Mouse (Mus musculus) small intestine, adult 2 months (tissue): Measurements from ENCODE around the gene Ebf1. TPM values are rescaled to one million over a fixed set of nuclear protein-coding genes. Genes with fewer than 3 reads are reported as not detected.

Experiments
- H3K27ac ChIP-seq: fragments of 200-500 bp; 2 replicates; pipeline ENCODE4 v1.5.1; 2012; ENCODE audit warnings: low read depth, low read length, control low read depth, inconsistent platforms; ENCODE audit not compliant: insufficient read depth
- H3K27me3 ChIP-seq: fragments of 200-500 bp; 2 replicates; pipeline ENCODE4 v1.6.1; 2012; ENCODE audit warnings: mild to moderate bottlenecking, moderate library complexity, low read length, inconsistent platforms; ENCODE audit not compliant: control insufficient read depth, insufficient read depth
- H3K36me3 ChIP-seq: fragments of 200-500 bp; 2 replicates; pipeline ENCODE4 v1.6.1; 2012; ENCODE audit warnings: mild to moderate bottlenecking, low read length, control low read depth, inconsistent platforms; ENCODE audit not compliant: control insufficient read depth, insufficient read depth
- H3K4me1 ChIP-seq: fragments of 200-500 bp; 2 replicates; pipeline ENCODE4 v1.6.1; 2012; ENCODE audit warnings: low read length, inconsistent platforms, mixed read lengths; ENCODE audit not compliant: control insufficient read depth, insufficient read depth, insufficient read length
- H3K4me3 ChIP-seq: fragments of 200-500 bp; 2 replicates; pipeline ENCODE4 v1.5.1; 2012; ENCODE audit warnings: low read depth, mild to moderate bottlenecking, control low read depth, inconsistent platforms, low read length, moderate library complexity
- CTCF ChIP-seq: fragments of 200-500 bp; IDR thresholded peaks from 2 replicates; pipeline ENCODE4 v1.5.1; 2012; ENCODE audit warnings: low read depth, mild to moderate bottlenecking, control low read depth, inconsistent platforms, low read length, moderate library complexity, mixed read lengths; ENCODE audit not compliant: insufficient replicate concordance, insufficient read length; ENCODE audit errors: extremely low read depth
- POLR2A ChIP-seq: fragments of 200-500 bp; IDR thresholded peaks from 2 replicates; pipeline ENCODE4 v1.6.1; 2012; ENCODE audit warnings: low read depth, mild to moderate bottlenecking, control low read depth, inconsistent platforms, low read length, moderate library complexity
- WGBS: fragments of 180-500 bp; shearing (Covaris S2); methylation state at CpG from one replicate; pipeline ENCODE4 v1.1.7; 2018; 5-methylcytosine and 5-hydroxymethylcytosine counted together
- polyA plus RNA-seq: library from polyadenylated mRNA; depleted of rRNA; stranded (reverse); fragments of >200 nt; gene quantifications from 2 replicates; pipeline ENCODE4 v1.2.3, GENCODE M21; 2012

Ebf1 gene
- polyA plus RNA-seq, 1 experiment = 2.5 TPM

DNA sequence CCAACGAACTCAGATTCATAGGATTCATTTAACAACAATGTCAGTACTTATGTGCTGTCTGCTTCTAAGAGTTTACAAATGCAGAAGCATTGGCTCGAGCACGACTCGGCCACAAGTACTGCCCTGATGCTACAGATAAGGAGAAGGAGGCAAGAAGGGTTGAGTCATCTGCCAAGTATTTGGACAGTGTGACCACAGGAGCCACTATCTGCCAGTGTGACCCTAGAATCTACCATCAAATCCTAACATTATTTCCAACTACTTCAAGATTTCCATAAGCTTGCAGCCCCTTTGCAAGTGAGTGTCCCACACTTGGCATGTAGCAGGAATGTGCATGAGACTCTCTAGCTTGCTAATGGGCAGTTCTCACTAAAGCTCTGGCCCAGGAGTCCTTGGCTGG is 334.4 kb downstream of the Ebf1 start:
- Histone ChIP-seq H3K27me3 (no peaks in the 10 kb centered on the region), H3K4me1 (no peaks in the 10 kb centered on the region), H3K36me3 (no peaks in the 10 kb centered on the region), H3K4me3 (no peak overlapping the region), H3K27ac (no peak overlapping the region)
- WGBS = 68% methylated on average over 4 of the region's 4 CpGs
- TF ChIP-seq CTCF = no peak
- no peak for TF ChIP-seq POLR2A

DNA sequence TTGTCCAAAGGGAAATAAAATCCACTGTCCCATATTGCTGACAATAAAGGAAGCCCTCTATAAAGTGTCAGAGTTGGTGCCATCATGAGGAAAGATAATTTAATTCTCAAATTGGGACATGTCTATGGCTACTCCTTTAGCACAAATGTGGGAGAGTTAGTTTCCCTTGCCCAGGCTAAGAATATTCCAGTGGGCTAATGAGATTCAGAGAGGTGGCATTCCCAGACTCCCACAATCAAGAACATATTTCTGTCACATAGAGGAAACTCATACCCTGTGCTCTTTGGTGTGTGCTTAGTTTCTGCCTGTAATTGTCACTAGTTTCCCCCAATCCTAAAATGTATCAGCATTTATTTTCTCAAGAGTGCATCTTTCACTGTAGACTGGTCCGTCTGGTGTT is 336.2 kb downstream of the Ebf1 start:
- Histone ChIP-seq H3K4me1 (no peaks in the 10 kb centered on the region), H3K36me3 (no peaks in the 10 kb centered on the region), H3K27ac (no peak overlapping the region), H3K27me3 (no peaks in the 10 kb centered on the region), H3K4me3 (no peak overlapping the region)
- TF ChIP-seq POLR2A (no peak), CTCF (no peak)
- 82% methylated on average over 1 of the region's 1 CpGs for WGBS

DNA sequence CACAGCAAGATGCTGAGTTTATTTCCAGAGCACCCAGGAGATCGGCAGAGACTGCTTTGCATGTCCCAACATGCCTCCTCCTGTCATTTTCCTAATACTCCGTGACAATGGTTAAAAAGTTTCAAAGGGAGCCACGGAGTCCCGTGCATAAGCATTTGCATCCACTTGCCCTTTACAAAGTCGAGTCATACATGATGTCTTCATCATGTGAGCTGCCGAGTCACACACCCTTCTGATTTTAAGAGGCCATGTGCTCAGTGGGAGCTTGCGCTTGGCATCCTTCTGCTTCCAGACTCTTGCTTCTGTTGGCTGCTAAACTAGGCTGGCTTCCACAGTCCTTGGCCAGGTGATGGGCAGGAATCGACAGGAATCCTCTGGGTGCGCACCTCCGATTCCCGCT is 336.7 kb downstream of the Ebf1 start:
- Histone ChIP-seq H3K27me3 (no peaks in the 10 kb centered on the region), H3K4me3 (no peak overlapping the region), H3K27ac (no peak overlapping the region), H3K4me1 (no peaks in the 10 kb centered on the region), H3K36me3 (no peaks in the 10 kb centered on the region)
- WGBS = 85% methylated on average over 11 of the region's 11 CpGs
- TF ChIP-seq CTCF (no peak), POLR2A (no peak)

DNA sequence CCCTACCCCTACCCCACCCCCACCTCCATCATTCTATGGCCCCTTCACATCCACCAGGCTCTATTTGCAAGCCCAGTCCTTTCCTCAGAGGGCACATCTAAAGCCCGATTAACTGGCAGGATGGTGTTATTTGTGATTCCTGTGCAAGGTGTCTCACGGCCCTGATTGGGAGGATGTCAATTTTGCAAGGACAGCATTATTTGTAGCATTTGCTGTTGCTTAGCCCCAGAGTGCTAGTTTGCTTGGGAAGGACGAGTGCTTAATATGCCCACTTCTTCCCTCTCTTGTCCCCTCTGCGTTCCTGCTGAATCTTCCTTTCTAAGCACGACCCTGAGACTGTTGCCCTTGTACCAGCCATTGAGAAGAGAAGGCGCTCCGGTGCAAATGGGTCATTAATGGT is 337.2 kb downstream of the Ebf1 start:
- H3K27me3 ChIP-seq = no peaks in the 10 kb centered on the region
- TF ChIP-seq POLR2A = no peak
- no peak for TF ChIP-seq CTCF
- no peaks in the 10 kb centered on the region for H3K4me1 ChIP-seq
- no peak overlapping the region for H3K4me3 ChIP-seq
- no peaks in the 10 kb centered on the region for H3K36me3 ChIP-seq
- 83% methylated on average over 7 of the region's 7 CpGs for WGBS
- H3K27ac ChIP-seq = no peak overlapping the region

DNA sequence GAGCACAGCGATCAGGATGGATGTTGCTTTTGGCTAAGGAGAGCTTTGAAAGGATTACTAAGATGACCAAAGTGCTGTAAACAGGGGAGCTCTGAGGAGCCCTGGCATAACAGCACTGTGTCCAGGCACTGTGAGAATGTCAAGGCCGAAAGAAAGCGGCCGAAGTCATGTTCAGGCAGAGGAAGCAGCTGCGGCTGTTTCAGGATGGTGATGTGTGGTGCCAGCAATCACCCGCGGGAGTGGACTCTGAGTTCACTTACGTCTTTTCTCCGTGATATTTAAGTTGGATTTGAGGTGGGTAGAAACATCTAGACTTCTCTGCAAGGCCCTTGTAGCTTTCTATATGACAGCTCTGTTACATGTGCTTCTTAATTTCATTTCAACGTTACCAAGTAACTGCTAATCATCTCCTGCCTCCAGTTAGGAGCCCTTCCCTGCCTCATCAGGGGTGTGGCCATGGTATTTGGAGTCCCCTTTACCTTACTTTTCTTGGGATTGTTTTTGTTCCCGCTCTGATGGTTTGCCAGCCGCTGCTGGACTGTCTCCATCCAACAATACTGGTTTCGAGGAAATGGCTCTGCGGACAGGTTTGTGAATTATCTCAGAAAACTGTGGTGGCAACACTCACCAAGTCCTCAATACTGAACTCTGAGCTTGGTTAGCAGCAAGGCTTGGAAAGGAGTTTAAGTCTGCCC is 345.8 kb downstream of the Ebf1 start:
- no peak overlapping the region for H3K27ac ChIP-seq
- TF ChIP-seq POLR2A = no peak
- H3K4me1 ChIP-seq = no peaks in the 10 kb centered on the region
- H3K4me3 ChIP-seq = no peak overlapping the region
- no peaks in the 10 kb centered on the region for H3K36me3 ChIP-seq
- WGBS = 81% methylated on average over 14 of the region's 14 CpGs
- H3K27me3 ChIP-seq = no peaks in the 10 kb centered on the region

DNA sequence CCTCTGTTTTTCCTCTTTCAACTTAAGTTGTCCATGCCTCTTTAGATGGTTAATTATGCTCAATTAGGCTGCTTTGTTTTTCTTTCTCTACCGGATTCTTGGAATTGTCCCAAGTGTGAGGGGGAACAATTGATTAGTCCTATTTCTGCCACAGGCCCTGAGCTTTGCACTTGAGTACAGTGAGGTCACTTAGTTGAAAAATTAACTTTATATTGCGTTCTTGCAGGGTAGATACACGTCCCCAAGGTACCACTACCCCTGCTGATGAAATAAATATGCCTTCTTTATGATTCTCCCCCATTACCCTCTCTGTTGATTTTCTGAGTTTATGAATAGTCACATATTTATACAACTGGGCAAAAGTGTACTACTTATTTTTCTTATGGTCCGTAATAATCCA is 351.9 kb downstream of the Ebf1 start:
- H3K27ac ChIP-seq = no peak overlapping the region
- H3K4me3 ChIP-seq = no peak overlapping the region
- no peaks in the 10 kb centered on the region for H3K36me3 ChIP-seq
- TF ChIP-seq POLR2A = no peak
- no peak for TF ChIP-seq CTCF
- H3K4me1 ChIP-seq = no peaks in the 10 kb centered on the region
- 43% methylated on average over 4 of the region's 4 CpGs for WGBS
- no peaks in the 10 kb centered on the region for H3K27me3 ChIP-seq

DNA sequence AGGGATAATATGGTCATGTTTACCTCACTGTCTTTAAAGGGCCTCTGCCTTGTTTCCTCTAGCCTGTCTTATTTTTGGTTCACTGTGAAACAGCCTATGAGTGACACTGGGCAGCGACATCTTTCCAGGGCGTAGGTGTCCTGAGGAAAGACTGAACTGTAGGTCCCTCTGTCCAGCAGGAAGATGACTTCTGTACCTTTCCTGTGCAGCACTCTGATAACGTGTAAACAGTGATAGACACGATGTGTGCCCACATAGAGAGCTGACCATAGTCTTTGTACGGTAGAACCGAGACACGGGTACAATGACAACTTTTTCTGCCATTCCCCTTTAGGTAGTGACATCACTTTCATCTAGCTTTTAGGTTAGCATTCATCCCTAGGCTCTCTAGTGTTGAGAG is 357.2 kb downstream of the Ebf1 start:
- no peaks in the 10 kb centered on the region for H3K4me1 ChIP-seq
- no peak overlapping the region for H3K27ac ChIP-seq
- TF ChIP-seq POLR2A (no peak), CTCF (no peak)
- WGBS = 79% methylated on average over 7 of the region's 7 CpGs
- H3K27me3 ChIP-seq = no peaks in the 10 kb centered on the region
- H3K36me3 ChIP-seq = no peaks in the 10 kb centered on the region
- H3K4me3 ChIP-seq = no peak overlapping the region
